Mouse (Mus musculus) stomach, postnatal 0 days (tissue): ENCODE data around the gene Gm16181.

Experiments
- CTCF ChIP-seq: IDR thresholded peaks from 2 replicates; pipeline ENCODE4 v1.5.1; 2016; ENCODE audit warnings: antibody characterized with exemption, low read depth, mild to moderate bottlenecking, moderate library complexity
- EP300 ChIP-seq: optimal IDR thresholded peaks from 2 replicates; pipeline ENCODE3; 2016; ENCODE audit warnings: antibody characterized with exemption

GRCm38 (mm10) chr17:35192924-35193323 is 27.7 kb upstream of the Gm16181 start:
- TF ChIP-seq EP300: no peak
- no peak for TF ChIP-seq CTCF
